Mouse (Mus musculus) C2C12 (cell line): Measurements from ENCODE around the gene March6. TPM values are rescaled to one million over a fixed set of nuclear protein-coding genes. Genes with fewer than 3 reads are reported as not detected.

Source experiments
- H3K27me3 ChIP-seq: one replicate; pipeline ENCODE4 v1.6.1; 2011; ENCODE audit not compliant: control insufficient read depth, insufficient read depth, insufficient read length
- H3K36me3 ChIP-seq: one replicate; pipeline ENCODE4 v1.6.1; 2011; ENCODE audit not compliant: control insufficient read depth, insufficient read depth
- H3K4me3 ChIP-seq: one replicate; pipeline ENCODE4 v1.5.1; 2011; ENCODE audit warnings: mild to moderate bottlenecking, control low read depth; ENCODE audit not compliant: poor library complexity, insufficient read depth, severe bottlenecking
- H3K79me2 ChIP-seq: one replicate; pipeline ENCODE4 v1.6.1; 2011; ENCODE audit not compliant: control insufficient read depth, insufficient read depth
- H3K79me3 ChIP-seq: one replicate; pipeline ENCODE4 v1.6.1; 2011; ENCODE audit warnings: low read depth, control low read depth
- H3ac ChIP-seq: one replicate; pipeline ENCODE3; 2011; ENCODE audit warnings: low read depth; ENCODE audit not compliant: control insufficient read depth, insufficient read length
- CEBPB ChIP-seq: IDR thresholded peaks from one replicate; pipeline ENCODE4 v1.6.1; 2011; ENCODE audit warnings: low read depth, mild to moderate bottlenecking, control low read depth, moderate library complexity
- CTCF ChIP-seq: IDR thresholded peaks from one replicate; pipeline ENCODE4 v1.5.1; 2011; ENCODE audit not compliant: control insufficient read depth, insufficient read depth, insufficient read length
- FOSL1 ChIP-seq: IDR thresholded peaks from one replicate; pipeline ENCODE4 v1.8.0; 2011; ENCODE audit warnings: mild to moderate bottlenecking, low read length; ENCODE audit not compliant: poor library complexity, insufficient read depth, severe bottlenecking
- MAX ChIP-seq: IDR thresholded peaks from one replicate; pipeline ENCODE4 v1.6.1; 2011; ENCODE audit warnings: mild to moderate bottlenecking, control low read depth
- MYOD1 ChIP-seq: IDR thresholded peaks from one replicate; pipeline ENCODE4 v1.6.1; 2011; ENCODE audit warnings: low read depth; ENCODE audit not compliant: control insufficient read depth, insufficient read length
- MYOG ChIP-seq: IDR thresholded peaks from one replicate; pipeline ENCODE4 v1.6.1; 2011; ENCODE audit not compliant: control insufficient read depth, insufficient read length; ENCODE audit errors: extremely low read depth
- USF1 ChIP-seq: IDR thresholded peaks from one replicate; pipeline ENCODE4 v1.6.1; 2011; ENCODE audit warnings: low read depth, mild to moderate bottlenecking, control low read depth, moderate library complexity
- polyA plus RNA-seq: library from polyadenylated mRNA; unstranded; fragments of >200 nt; fragmentation: generic; extraction: Trizol; gene quantifications from one replicate; pipeline ENCODE4 v1.2.1, GENCODE M21; 2012; ENCODE audit warnings: missing spikeins

March6 gene
- polyA plus RNA-seq, 1 experiment = 22.5 TPM

- no peak overlapping the region for H3K4me3 ChIP-seq
- no peaks in the 10 kb centered on the region for H3K79me2 ChIP-seq
- no peak overlapping the region for H3ac ChIP-seq
- no peaks in the 10 kb centered on the region for H3K27me3 ChIP-seq
- H3K36me3 ChIP-seq = no peaks in the 10 kb centered on the region
- TF ChIP-seq MYOG = no peak
- TF ChIP-seq CEBPB = no peak
- TF ChIP-seq CTCF = no peak
- no peak for TF ChIP-seq USF1
- TF ChIP-seq FOSL1 = no peak
- no peak for TF ChIP-seq MAX
- TF ChIP-seq MYOD1 = no peak
- H3K79me3 ChIP-seq = no peaks in the 10 kb centered on the region
Measured at GRCm38 (mm10) chr15:31436811-31437210, 94.0 kb downstream of the March6 start.

- no peak for TF ChIP-seq CEBPB
- TF ChIP-seq MYOD1 = no peak
- TF ChIP-seq MYOG = no peak
- no peak for TF ChIP-seq MAX
- TF ChIP-seq CTCF = no peak
- TF ChIP-seq FOSL1 = no peak
- no peak for TF ChIP-seq USF1
- no peak overlapping the region for H3ac ChIP-seq
- no peak overlapping the region for H3K4me3 ChIP-seq
- H3K79me2 ChIP-seq = no peaks in the 10 kb centered on the region
- no peaks in the 10 kb centered on the region for H3K27me3 ChIP-seq
- no peaks in the 10 kb centered on the region for H3K79me3 ChIP-seq
- no peaks in the 10 kb centered on the region for H3K36me3 ChIP-seq
Measured at GRCm38 (mm10) chr15:31436083-31436482, 94.8 kb downstream of the March6 start.

- TF ChIP-seq USF1 (no peak), FOSL1 (no peak), MYOD1 (no peak)
- Histone ChIP-seq H3ac (no peak overlapping the region), H3K79me2 (no peaks in the 10 kb centered on the region), H3K4me3 (no peak overlapping the region), H3K36me3 (no peaks in the 10 kb centered on the region), H3K27me3 (no peaks in the 10 kb centered on the region), H3K79me3 (no peaks in the 10 kb centered on the region)
Measured at GRCm38 (mm10) chr15:31433768-31434167, 97.1 kb downstream of the March6 start.

DNA sequence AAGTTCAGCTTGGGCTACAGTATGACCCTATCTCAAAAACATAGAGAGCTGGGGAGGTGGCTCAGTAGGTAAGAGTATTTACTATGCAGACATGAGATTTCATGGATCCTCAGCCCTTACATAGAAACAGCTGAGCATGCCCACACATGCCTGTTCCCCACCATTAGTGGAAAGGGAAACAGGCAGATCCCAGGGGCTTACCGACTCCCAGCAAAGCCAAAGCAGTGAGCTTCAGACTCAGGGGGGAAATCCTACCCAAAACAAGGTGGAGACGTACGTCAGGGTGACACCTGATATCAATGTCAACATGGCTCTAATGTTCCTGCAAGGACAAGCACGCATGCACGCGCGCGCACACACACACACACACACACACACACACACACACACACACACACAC, 99.0 kb downstream of the March6 start:
- Histone ChIP-seq H3K36me3 (no peaks in the 10 kb centered on the region), H3K4me3 (no peak overlapping the region), H3K27me3 (no peaks in the 10 kb centered on the region), H3ac (no peak overlapping the region), H3K79me2 (no peaks in the 10 kb centered on the region), H3K79me3 (no peaks in the 10 kb centered on the region)
- TF ChIP-seq MAX (no peak), USF1 (no peak), CEBPB (no peak), MYOD1 (no peak), CTCF (no peak), FOSL1 (no peak), MYOG (no peak)

GRCm38 (mm10) chr15:31430014-31430413, 100.8 kb downstream of the March6 start:
- no peaks in the 10 kb centered on the region for H3K79me3 ChIP-seq
- H3K4me3 ChIP-seq = no peak overlapping the region
- TF ChIP-seq MAX (no peak), FOSL1 (no peak), CTCF (no peak)
- no peaks in the 10 kb centered on the region for H3K27me3 ChIP-seq
- no peak overlapping the region for H3ac ChIP-seq
- H3K36me3 ChIP-seq = no peaks in the 10 kb centered on the region
- no peaks in the 10 kb centered on the region for H3K79me2 ChIP-seq

- Histone ChIP-seq H3K27me3 (no peaks in the 10 kb centered on the region), H3K36me3 (no peaks in the 10 kb centered on the region), H3K4me3 (no peak overlapping the region), H3K79me3 (no peaks in the 10 kb centered on the region), H3ac (no peak overlapping the region), H3K79me2 (no peaks in the 10 kb centered on the region)
- no peak for TF ChIP-seq MAX
- no peak for TF ChIP-seq USF1
- no peak for TF ChIP-seq CTCF
- no peak for TF ChIP-seq MYOD1
- TF ChIP-seq FOSL1 = no peak
- TF ChIP-seq MYOG = no peak
- TF ChIP-seq CEBPB = no peak
Measured at GRCm38 (mm10) chr15:31429429-31429828, 101.4 kb downstream of the March6 start.
